Mouse (Mus musculus) liver, embryonic 14.5 days (tissue): ENCODE data around the gene Cdt1.

Source experiments
- CTCF ChIP-seq: IDR thresholded peaks from 2 replicates; pipeline ENCODE4 v1.5.1; 2016; ENCODE audit warnings: antibody characterized with exemption, low read depth, control low read depth
- EP300 ChIP-seq: IDR thresholded peaks from 2 replicates; pipeline ENCODE4 v1.6.1; 2016; ENCODE audit warnings: antibody characterized with exemption, low read depth

- TF ChIP-seq CTCF: no peak
- TF ChIP-seq EP300: no peak
These were observed 7.5 kb downstream of the Cdt1 start for GRCm38 (mm10) chr8:122575286-122575685.
